Mouse (Mus musculus) liver, adult 2 months (tissue): Measurements from ENCODE around the gene Cmip.

Source experiments
- CTCF ChIP-seq: fragments of 200-500 bp; IDR thresholded peaks from 2 replicates; pipeline ENCODE4 v1.5.1; 2011; ENCODE audit warnings: low read depth, low read length, control low read depth
- POLR2A ChIP-seq: fragments of 200-500 bp; IDR thresholded peaks from 2 replicates; pipeline ENCODE4 v1.6.1; 2011; ENCODE audit warnings: low read length, control low read depth; ENCODE audit not compliant: insufficient read depth; ENCODE audit errors: extremely low read depth

DNA sequence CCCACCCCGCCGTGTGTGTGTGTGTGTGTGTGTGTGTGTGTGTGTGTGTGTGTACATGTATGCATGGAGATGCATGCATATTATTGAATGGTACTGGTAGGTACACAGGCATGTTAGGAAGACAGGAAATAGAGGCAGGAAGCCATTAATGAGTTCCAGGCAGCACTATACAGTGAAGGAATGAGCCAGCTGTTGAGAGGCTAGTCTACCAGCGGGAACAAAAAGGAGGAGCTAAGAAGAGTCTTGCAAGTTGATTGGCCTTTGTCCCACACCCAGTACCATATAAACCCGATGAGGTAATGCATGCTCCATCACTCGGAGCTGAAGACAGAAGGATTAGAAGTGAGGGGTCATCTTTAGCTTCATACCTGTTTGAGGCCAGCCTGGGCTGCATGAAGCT, 201.6 kb downstream of the Cmip start:
- TF ChIP-seq POLR2A: no peak
- TF ChIP-seq CTCF: no peak
